In the genomic region with DNA sequence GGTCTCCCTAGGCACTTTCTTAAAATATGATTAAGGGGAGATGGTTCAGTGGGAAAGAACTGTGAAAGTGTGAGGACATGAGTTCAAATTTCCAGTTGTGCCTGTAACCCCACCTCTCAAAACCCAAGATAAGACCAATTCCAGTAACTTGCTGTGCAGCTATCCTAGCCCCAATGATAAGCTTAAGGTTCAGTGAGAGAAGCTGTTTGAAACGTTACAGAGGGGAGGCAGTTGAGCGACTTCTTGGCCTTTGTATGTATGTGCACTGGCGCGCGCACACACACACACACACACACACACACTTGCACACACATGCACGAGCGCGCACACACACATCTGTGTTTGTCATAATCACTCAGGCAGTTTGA, we compare ENCODE assay signal across 8 mouse cellular contexts. TPM values are rescaled to one million over a fixed set of nuclear protein-coding genes. Genes with fewer than 3 reads are reported as not detected.
DNase-seq lines count a peak whose midpoint lies in the region; ATAC-seq and TF ChIP-seq lines count a peak whose summit lies in the region.

No protein-coding gene starts in this region.

- H3K36me3 ChIP-seq in heart, embryonic 10.5 days = no peaks in the 10 kb centered on the region
- peaks cover 11% of the 10 kb centered on the region for H3K36me3 ChIP-seq in G1E (replicated peaks)
- H3K36me3 ChIP-seq in hindbrain, embryonic 15.5 days = no peaks in the 10 kb centered on the region
- no peaks in the 10 kb centered on the region for H3K36me3 ChIP-seq in midbrain, embryonic 12.5 days

- TF ChIP-seq CTCF in G1E (IDR thresholded peaks at IDR 0.05; ENCODE audit: low read depth, low read length) = no peak

- no peaks in the 10 kb centered on the region for H3K27me3 ChIP-seq in heart, embryonic 10.5 days (ENCODE audit: insufficient read depth, poor library complexity, severe bottlenecking)
- no peaks in the 10 kb centered on the region; the same call in 1 of the 2 replicates for H3K27me3 ChIP-seq in G1E (ENCODE audit: insufficient read depth, low read length)
- no peaks in the 10 kb centered on the region for H3K27me3 ChIP-seq in hindbrain, embryonic 15.5 days
- no peaks in the 10 kb centered on the region for H3K27me3 ChIP-seq in midbrain, embryonic 12.5 days

- intact Hi-C loops in heart, postnatal 10 days (cut with DNase I) = no loop called here

- DNase-seq in heart, embryonic 10.5 days (ENCODE audit: low spot score) = no peak
- no peak for DNase-seq in heart, postnatal 10 days
- no peak for DNase-seq in G1E (ENCODE audit: low spot score)
- no peak for DNase-seq in layer of hippocampus, postnatal 14 days (ENCODE audit: low spot score in 2 of 2)
- no peak for DNase-seq in right cerebral cortex, postnatal 14 days
- DNase-seq in urinary bladder, postnatal 25 days (ENCODE audit: low spot score) = no peak

- peak overlapping the region; percentile 49 for H3K4me3 ChIP-seq in heart, embryonic 10.5 days
- H3K4me3 ChIP-seq in G1E (ENCODE audit: low read depth, low read length) = peak overlapping the region; percentile 89; the same call in 1 of the 2 replicates
- H3K4me3 ChIP-seq in hindbrain, embryonic 15.5 days = no peak overlapping the region
- peak overlapping the region; percentile 27; the same call in 1 of the 2 replicates for H3K4me3 ChIP-seq in midbrain, embryonic 12.5 days

- ATAC-seq in G1E (ENCODE audit: extremely low read depth, insufficient number of reproducible peaks, low FRiP score, poor library complexity, severe bottlenecking) = no peak
- no peak for ATAC-seq in hindbrain, embryonic 15.5 days (ENCODE audit: low FRiP score, low read depth)
- ATAC-seq in midbrain, embryonic 12.5 days (ENCODE audit: low FRiP score, low read depth) = no peak

- H3K9ac ChIP-seq in hindbrain, embryonic 15.5 days = no peak overlapping the region
- no peak overlapping the region for H3K9ac ChIP-seq in midbrain, embryonic 12.5 days (replicated peaks)

- peak overlapping the region; percentile 45 for H3K4me2 ChIP-seq in hindbrain, embryonic 15.5 days
- H3K4me2 ChIP-seq in midbrain, embryonic 12.5 days (replicated peaks) = peak overlapping the region; percentile 53

- no peak overlapping the region; the same call in 1 of the 2 replicates for H3K27ac ChIP-seq in heart, embryonic 10.5 days
- no peak overlapping the region for H3K27ac ChIP-seq in hindbrain, embryonic 15.5 days (replicated peaks)
- no peak overlapping the region for H3K27ac ChIP-seq in midbrain, embryonic 12.5 days (replicated peaks)

- H3K4me1 ChIP-seq in heart, embryonic 10.5 days = peaks cover 39% of the 10 kb centered on the region
- H3K4me1 ChIP-seq in G1E (ENCODE audit: insufficient read depth, low read depth, low read length) = peaks cover 32% of the 10 kb centered on the region
- H3K4me1 ChIP-seq in hindbrain, embryonic 15.5 days (replicated peaks) = peaks cover 42% of the 10 kb centered on the region
- H3K4me1 ChIP-seq in midbrain, embryonic 12.5 days = peaks cover 31% of the 10 kb centered on the region

- no peaks in the 10 kb centered on the region for H3K9me3 ChIP-seq in heart, embryonic 10.5 days
- no peaks in the 10 kb centered on the region; the same call in 1 of the 2 replicates for H3K9me3 ChIP-seq in G1E (replicated peaks)
- H3K9me3 ChIP-seq in hindbrain, embryonic 15.5 days = no peaks in the 10 kb centered on the region
- no peaks in the 10 kb centered on the region for H3K9me3 ChIP-seq in midbrain, embryonic 12.5 days

- WGBS in heart, embryonic 10.5 days = 76% methylated on average over 8 of the region's 8 CpGs
- WGBS in hindbrain, embryonic 15.5 days = 80% methylated on average over 8 of the region's 8 CpGs
- 82% methylated on average over 8 of the region's 8 CpGs for WGBS in midbrain, embryonic 12.5 days

RNA-seq across cellular contexts. Expression of a gene that starts 0.8 kb away (rescaled TPM):
- polyA plus RNA-seq in heart, embryonic 10.5 days (2016; fragmentation: Nextera tagmentation; extraction: Ambion mirVana) = 12.5 and 17.6 TPM in 2 replicates
- 10 to 100 TPM; 87.4 to 89.9 TPM for total RNA-seq in heart, postnatal 10 days (2021)
- total RNA-seq in G1E (2014; fragmentation: Nextera tagmentation) (40.9 and 66.7 TPM in 2 replicates), G1E (2017) (22.2 and 22.4 TPM in 2 replicates)
- 53.1 and 54.5 TPM in 2 replicates for polyA plus RNA-seq in G1E (2012)
- polyA plus RNA-seq in hindbrain, embryonic 15.5 days (2015; fragmentation: Nextera tagmentation; extraction: Ambion mirVana) = 62.0 and 70.0 TPM in 2 replicates
- polyA plus RNA-seq in midbrain, embryonic 12.5 days (2016; fragmentation: Nextera tagmentation; extraction: Ambion mirVana) = 22.3 and 24.4 TPM in 2 replicates
- 10 to 100 TPM; 88.7 to 96.0 TPM for total RNA-seq in layer of hippocampus, postnatal 14 days (2021)
